Mouse (Mus musculus): ENCODE data around the gene Alpl.

- no peak for TF ChIP-seq MYOG (IDR thresholded peaks at IDR 0.05; ENCODE audit: control insufficient read depth in 1 of 3, insufficient read depth in 1 of 3, insufficient read length in 2 of 3, low read depth in 2 of 3)
- no peak for TF ChIP-seq E2F4 (IDR thresholded peaks at IDR 0.05; ENCODE audit: insufficient read depth)
- no peak for TF ChIP-seq POLR2A (IDR thresholded peaks at IDR 0.05; ENCODE audit: insufficient read length, low read depth)
- no peak for TF ChIP-seq MAX (IDR thresholded peaks at IDR 0.05; ENCODE audit: low read depth)
- TF ChIP-seq TCF12 (IDR thresholded peaks at IDR 0.05; ENCODE audit: insufficient read depth, poor library complexity, severe bottlenecking), result no peak
- no peak for TF ChIP-seq MYOD1 (IDR thresholded peaks at IDR 0.05; ENCODE audit: control insufficient read depth in 1 of 3, insufficient read length in 2 of 3, low read depth in 2 of 3)
Observed at GRCm38 (mm10) chr4:137777866-137778265, 18.3 kb downstream of the Alpl start.

All from myocyte (in vitro differentiated cells).